Comparison of ENCODE assay signal across 19 mouse cellular contexts in the genomic region with DNA sequence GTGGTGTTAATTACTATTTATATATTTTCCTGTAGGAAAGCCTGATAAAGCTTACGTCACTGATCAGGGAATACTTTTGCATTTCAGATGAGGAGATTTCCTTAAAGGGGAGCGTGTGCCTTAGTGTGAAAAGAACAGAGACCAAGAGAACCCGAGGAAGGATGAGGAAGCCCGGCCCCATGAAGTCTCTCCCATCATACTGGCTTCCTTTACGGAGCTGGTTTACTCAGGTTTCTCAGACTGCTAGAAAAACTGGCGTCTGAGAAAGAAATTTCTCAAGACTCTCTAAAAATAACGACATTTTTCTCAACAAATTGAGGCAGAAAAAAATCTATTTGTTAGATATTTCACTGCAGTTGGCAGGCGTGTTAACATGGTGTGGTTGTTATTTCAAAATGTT.
DNase-seq lines count a peak whose midpoint lies in the region; ATAC-seq lines count a peak whose summit lies in the region.
"Had no signal": no experiment of that assay in that cellular context is flagged by ENCODE, and none has a peak within 500 bp of the region (broad histone marks: within the 10 kb centered on the region; RNA-seq: fewer than 3 reads in every experiment).

No protein-coding gene starts in this region.

- no peak overlapping the region for H3K9ac ChIP-seq in lung, embryonic 15.5 days
- no peak overlapping the region for H3K9ac ChIP-seq in embryonic facial prominence, embryonic 12.5 days
- H3K9ac ChIP-seq in stomach, embryonic 15.5 days = no peak overlapping the region
- H3K9ac ChIP-seq: neural tube, embryonic 12.5 days had no signal

- H3K36me3 ChIP-seq in lung, embryonic 15.5 days = no peaks in the 10 kb centered on the region
- H3K36me3 ChIP-seq in embryonic facial prominence, embryonic 12.5 days = no peaks in the 10 kb centered on the region
- no peaks in the 10 kb centered on the region for H3K36me3 ChIP-seq in stomach, embryonic 15.5 days
- H3K36me3 ChIP-seq: G1E; heart, embryonic 10.5 days; neural tube, embryonic 12.5 days had no signal

- no peaks in the 10 kb centered on the region for H3K27me3 ChIP-seq in lung, embryonic 15.5 days
- H3K27me3 ChIP-seq in embryonic facial prominence, embryonic 12.5 days = no peaks in the 10 kb centered on the region
- H3K27me3 ChIP-seq in stomach, embryonic 15.5 days (replicated peaks) = no peaks in the 10 kb centered on the region
- H3K27me3 ChIP-seq: neural tube, embryonic 12.5 days had no signal

- no peak overlapping the region for H3K27ac ChIP-seq in lung, embryonic 15.5 days
- no peak overlapping the region for H3K27ac ChIP-seq in embryonic facial prominence, embryonic 12.5 days
- H3K27ac ChIP-seq in stomach, embryonic 15.5 days = no peak overlapping the region
- H3K27ac ChIP-seq: heart, embryonic 10.5 days; neural tube, embryonic 12.5 days had no signal

- no peaks in the 10 kb centered on the region for H3K9me3 ChIP-seq in lung, embryonic 15.5 days
- H3K9me3 ChIP-seq in embryonic facial prominence, embryonic 12.5 days = no peaks in the 10 kb centered on the region
- H3K9me3 ChIP-seq in stomach, embryonic 15.5 days = no peaks in the 10 kb centered on the region
- H3K9me3 ChIP-seq: G1E; heart, embryonic 10.5 days; neural tube, embryonic 12.5 days had no signal

- DNase-seq in frontal cortex, postnatal 10 days (ENCODE audit: low spot score in 2 of 2) = no peak
- DNase-seq in lung, adult 18-20 months = no peak
- no peak for DNase-seq in adrenal gland, adult 8-10 months
- DNase-seq: adrenal gland, postnatal 25 days; cerebellum, adult 11 months; kidney, postnatal 36 days; layer of hippocampus, postnatal 36 days; liver; lung, postnatal 4 days; thymus, postnatal 4 days had no signal

- H3K4me1 ChIP-seq in lung, embryonic 15.5 days = no peaks in the 10 kb centered on the region
- H3K4me1 ChIP-seq in embryonic facial prominence, embryonic 12.5 days = no peaks in the 10 kb centered on the region
- H3K4me1 ChIP-seq in stomach, embryonic 15.5 days = no peaks in the 10 kb centered on the region
- H3K4me1 ChIP-seq: heart, embryonic 10.5 days; neural tube, embryonic 12.5 days had no signal

- H3K4me3 ChIP-seq in lung, embryonic 15.5 days = no peak overlapping the region
- H3K4me3 ChIP-seq in embryonic facial prominence, embryonic 12.5 days = no peak overlapping the region
- H3K4me3 ChIP-seq in stomach, embryonic 15.5 days (replicated peaks) = no peak overlapping the region
- H3K4me3 ChIP-seq: heart, embryonic 10.5 days; neural tube, embryonic 12.5 days had no signal

- WGBS in lung, embryonic 15.5 days = 35% methylated on average over 8 of the region's 8 CpGs
- 32% methylated on average over 8 of the region's 8 CpGs for WGBS in embryonic facial prominence, embryonic 12.5 days
- WGBS in stomach, embryonic 15.5 days = 44% methylated on average over 8 of the region's 8 CpGs

- H3K4me2 ChIP-seq in lung, embryonic 15.5 days = peak overlapping the region; percentile 12
- peak overlapping the region; percentile 23 for H3K4me2 ChIP-seq in embryonic facial prominence, embryonic 12.5 days (replicated peaks)
- H3K4me2 ChIP-seq in stomach, embryonic 15.5 days = peak overlapping the region; percentile 13; the same call in 1 of the 2 replicates
- H3K4me2 ChIP-seq: neural tube, embryonic 12.5 days had no signal

- ATAC-seq in frontal cortex, adult (ENCODE audit: low TSS enrichment) = peak; percentile 50; the same call in 1 of the 2 replicates
- no peak for ATAC-seq in lung, embryonic 15.5 days (ENCODE audit: borderline replicate concordance, extremely low read depth, low FRiP score, low TSS enrichment)
- no peak for ATAC-seq in embryonic facial prominence, embryonic 12.5 days (ENCODE audit: insufficient number of reproducible peaks, insufficient read depth, low FRiP score, low TSS enrichment)
- ATAC-seq in stomach, embryonic 15.5 days (ENCODE audit: insufficient read depth, low FRiP score, low read depth) = no peak
- ATAC-seq: intestine, embryonic 16.5 days; midbrain, embryonic 16.5 days had no signal
